Mouse (Mus musculus) right cerebral cortex, postnatal 36 days (tissue): ENCODE measurements around the gene Pml.
A peak's percentile ranks its signal among the peaks of the same experiment; 100 is the strongest.
"Not testable (repeated sequence)": the region's sequence is repeated elsewhere in the genome, so short reads cannot be mapped to it uniquely, and the experiment has no call there.

Experiments used
- DNase-seq, 2 experiments: peaks; one replicate each; pipeline ENCODE4 v3.0.0; 2022; ENCODE audit warnings: low spot score in 2 of 2, mixed read lengths in 1 of 2

The Pml gene

GRCm38 (mm10) chr9:58271551-58271950 is 22.0 kb upstream of the Pml start:
- not testable (repeated sequence) for DNase-seq

DNA sequence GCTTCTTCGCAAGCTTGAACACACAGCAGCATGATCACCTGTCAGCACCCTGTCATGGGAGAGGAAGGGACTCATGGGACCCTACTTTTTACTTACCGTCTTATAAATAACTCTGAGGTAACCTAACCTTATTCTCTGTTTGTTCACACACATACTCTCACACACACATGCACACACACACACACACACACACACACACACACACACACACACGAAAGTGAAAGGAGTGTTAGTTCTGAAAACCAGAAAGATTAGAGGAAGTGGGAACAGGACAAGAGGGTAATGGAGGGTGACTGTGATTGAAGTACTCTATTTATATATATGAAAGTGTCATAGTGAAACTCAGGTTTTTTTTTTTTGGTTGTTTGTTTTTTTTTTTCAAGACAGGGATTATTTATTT is 21.5 kb upstream of the Pml start:
- no peak for DNase-seq

- DNase-seq = no peak
These were observed 20.5 kb upstream of the Pml start for GRCm38 (mm10) chr9:58270081-58270480.

GRCm38 (mm10) chr9:58268384-58269313 is 19.1 kb upstream of the Pml start:
- DNase-seq = no peak

GRCm38 (mm10) chr9:58267046-58267445 is 17.5 kb upstream of the Pml start:
- DNase-seq = no peak

- no peak for DNase-seq
These were observed 17.0 kb upstream of the Pml start for GRCm38 (mm10) chr9:58266571-58267011.

DNA sequence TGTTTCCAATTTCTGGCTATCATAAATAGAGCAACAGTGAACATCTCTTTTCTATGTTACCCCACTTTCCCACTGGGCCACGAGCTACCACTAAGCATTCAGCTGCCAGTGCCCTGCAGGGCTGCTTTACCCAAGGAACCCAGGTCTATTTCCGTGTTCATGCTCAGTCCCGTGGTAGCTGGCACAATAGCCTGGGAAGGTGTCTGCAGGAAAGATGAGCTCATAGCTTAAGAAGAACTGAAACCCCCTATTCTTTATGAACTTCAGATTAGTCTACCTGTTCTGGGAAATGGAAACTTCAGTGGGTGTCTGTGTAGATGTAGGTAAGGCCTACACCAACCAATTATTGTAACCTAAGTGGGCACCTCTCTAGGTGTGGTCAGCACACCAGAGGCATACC is 15.8 kb upstream of the Pml start:
- DNase-seq = no peak

- DNase-seq = no peak
These were observed 12.9 kb upstream of the Pml start for GRCm38 (mm10) chr9:58262507-58262906.

DNA sequence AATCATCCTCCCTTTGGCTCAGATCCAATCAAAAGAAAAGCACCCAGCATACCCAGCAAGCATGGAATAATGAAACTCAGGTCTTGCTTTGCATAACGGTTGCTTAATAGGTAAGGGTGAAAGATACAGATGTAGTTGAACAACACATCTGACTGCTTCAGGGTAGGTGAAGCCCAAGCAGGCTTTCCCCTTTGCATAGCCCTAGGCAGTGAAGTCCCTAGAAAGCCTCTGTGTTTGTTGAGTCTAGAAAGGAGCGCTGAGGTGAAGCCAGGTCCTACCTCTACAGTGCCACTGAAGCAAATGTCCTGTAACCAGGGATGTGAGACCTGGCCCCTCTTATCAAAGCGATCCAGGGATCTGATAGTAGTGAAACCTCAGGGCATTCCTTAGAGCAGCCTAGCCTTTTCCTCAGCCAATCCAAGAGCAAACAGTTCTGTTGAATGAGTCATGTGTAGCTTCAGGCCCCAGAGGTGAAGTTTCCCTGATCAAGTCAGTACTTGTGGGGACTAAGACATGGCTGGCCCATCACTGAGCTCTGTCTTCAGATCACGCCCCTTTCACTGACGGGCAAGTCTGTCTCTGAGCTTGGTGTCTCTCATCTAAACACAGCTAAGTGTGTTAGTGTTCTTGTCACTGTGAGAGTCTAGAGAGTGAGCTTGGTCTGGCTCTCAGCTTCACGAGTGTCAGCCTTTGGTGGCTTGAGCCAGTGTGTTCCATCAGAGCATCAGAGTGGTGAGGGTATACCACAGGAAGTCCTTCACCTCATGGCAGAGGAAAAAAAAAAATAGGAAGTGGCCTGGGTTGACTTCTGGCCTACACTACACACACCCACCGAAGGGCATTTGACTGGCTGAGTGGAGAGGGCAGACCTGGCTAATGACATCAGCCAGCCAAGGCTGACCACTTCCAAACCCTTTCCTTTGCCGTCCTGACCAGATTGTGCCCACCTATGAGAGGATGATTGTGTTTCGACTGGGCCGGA is 6.4 kb upstream of the Pml start:
- no peak for DNase-seq

GRCm38 (mm10) chr9:58255105-58255504 is 5.5 kb upstream of the Pml start:
- no peak for DNase-seq

GRCm38 (mm10) chr9:58253805-58254122 is 4.2 kb upstream of the Pml start:
- DNase-seq = not testable (repeated sequence)

DNA sequence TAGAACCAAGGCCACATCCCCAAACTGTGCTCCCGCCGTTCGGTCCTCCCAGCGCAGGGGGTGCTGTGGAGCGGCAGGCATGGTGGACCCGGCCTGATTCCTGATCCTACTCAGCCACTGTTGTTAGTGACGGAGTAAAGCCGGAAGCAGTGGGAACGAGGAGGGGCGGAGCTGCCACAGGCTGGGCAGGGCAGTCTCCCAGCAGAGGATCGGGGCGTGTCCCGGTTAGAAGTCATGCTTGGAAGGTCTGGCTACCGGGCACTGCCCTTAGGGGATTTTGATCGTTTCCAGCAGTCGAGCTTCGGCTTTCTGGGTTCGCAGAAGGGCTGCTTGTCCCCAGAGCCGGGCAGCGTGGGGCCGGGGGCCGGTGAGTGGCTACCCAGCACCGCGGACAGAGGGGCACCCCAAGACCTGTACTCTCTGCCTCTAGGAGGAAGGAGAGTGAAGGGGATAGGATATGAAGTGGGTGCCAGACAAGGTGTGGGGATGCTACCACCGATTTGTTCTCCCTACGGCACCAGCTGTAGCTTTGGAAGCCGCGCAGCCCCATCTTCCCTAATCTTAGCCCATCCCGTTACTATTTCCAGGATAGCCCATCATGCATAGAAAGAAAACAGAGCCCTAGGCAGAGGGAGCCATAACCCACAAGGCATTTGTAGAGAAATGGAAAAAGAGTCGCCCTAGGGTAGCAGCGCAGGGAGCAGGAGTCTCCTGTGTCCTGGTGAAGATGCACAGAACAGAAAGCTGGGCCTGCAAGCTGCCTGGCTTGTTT is 3.6 kb upstream of the Pml start, which contains the start of gene Stoml1:
Stoml1 (plus strand) TSS at position 132 of the 772 bp plus-strand sequence.
- DNase-seq = peak; percentile 87 to 90

DNA sequence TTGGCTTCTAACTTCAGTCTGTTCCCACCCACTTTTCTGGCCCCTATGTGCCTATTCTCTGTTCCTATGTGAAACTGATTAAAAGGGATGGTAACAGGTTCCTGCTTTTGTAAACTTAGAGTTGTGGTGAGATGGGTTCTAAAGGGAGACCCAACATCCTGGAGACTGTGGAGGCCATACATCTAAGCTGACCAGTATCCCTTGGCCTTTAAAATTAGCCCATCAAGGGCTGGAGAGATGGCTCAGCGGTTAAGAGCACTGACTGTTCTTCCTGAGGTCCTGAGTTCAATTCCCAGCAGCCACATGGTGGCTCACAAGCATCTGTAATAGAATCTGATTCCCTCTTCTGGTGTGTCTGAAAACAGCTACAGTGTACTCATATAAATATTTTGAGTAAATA is 1.1 kb upstream of the Pml start:
- DNase-seq = not testable (repeated sequence)

DNA sequence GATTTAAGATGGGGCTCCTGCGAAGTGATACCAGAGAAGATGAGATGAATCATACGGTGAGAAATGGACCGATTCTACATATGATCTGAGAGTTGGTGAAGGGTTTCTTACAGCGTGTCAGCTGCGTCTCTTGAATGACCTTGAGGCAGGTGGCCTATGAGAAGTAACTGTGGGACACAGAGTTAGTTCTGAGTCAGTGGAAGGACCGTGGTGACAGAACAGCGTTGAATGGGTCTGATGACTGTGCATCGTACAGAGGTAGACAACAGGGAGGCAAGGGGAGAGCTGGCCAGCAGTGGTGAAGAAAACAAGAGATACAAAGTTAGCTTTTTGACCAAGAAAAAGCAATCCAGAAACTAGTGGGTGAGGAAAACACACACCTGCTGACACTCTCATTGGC is 736 bp upstream of the Pml start:
- DNase-seq = no peak

- no peak for DNase-seq
These were observed 706 bp downstream of the Pml start for GRCm38 (mm10) chr9:58248746-58249413.

DNA sequence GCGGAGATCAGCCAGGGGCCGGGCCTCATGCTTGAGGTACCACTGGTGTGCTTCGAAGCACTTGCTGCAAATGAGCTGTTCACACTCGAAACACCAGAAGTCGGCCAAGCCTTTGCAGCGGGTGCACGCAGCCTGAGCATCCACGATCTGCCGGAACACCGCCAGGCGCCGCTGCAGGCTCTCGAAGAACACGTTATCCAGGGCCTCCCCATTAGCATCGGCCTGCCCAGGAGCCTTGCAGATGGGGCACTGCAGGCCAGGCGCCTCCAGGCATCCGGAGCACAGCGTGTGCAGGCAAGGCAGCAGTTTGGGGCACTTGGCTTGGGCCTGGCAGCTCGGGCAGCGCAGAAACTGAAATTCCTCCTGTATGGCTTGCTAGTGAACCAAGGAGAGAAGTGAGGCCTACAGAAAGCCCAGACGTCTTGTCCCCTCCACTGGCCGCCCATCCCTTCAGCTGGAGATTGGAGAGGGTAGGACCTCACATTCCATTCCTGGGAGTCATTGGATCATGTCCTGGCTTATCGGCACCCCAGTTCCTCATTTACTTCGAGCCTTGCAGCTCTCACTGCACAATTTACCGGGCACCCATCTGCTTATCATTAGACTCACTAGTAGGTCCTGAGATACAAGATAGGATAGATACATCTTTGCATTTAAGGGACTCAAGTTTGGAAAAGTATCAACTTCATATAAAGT is 2.4 kb downstream of the Pml start:
- DNase-seq = peak; percentile 61 to 69

DNA sequence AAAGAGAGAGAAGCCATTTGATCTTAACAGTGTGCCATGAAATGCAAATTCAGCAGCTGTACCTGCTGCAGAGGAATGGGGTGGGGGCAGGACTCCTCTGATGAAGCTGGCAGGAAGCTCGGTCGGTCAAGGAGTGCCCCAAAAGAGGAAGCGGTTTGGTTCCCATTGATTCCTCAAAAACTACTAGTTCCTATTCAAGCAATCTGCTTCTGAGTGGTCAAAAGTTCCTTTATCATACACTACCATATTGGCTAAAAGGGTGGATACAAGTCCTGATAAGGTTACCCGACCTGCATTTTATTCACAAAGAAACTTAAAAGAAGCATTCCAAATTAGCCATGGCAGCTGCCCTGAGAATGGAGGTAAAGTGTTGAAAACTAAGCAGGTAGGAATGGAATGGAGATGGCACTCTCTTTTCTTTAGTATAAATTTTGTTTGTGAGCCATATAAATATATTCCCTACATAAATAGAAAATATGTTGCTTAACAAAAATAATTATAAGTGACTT is 3.4 kb downstream of the Pml start:
- DNase-seq = no peak

- DNase-seq = no peak
These were observed 5.9 kb downstream of the Pml start for GRCm38 (mm10) chr9:58243696-58244095.

- DNase-seq = no peak
These were observed 6.9 kb downstream of the Pml start for GRCm38 (mm10) chr9:58242696-58243095.

- DNase-seq = no peak
These were observed 7.7 kb downstream of the Pml start for GRCm38 (mm10) chr9:58241780-58242485.
